Mouse (Mus musculus): ENCODE data around the gene Fcgr1. TPM values are rescaled to one million over a fixed set of nuclear protein-coding genes. Genes with fewer than 3 reads are reported as not detected.

The Fcgr1 gene
- total and polyA plus RNA-seq, 2 experiments from 2014 or later = 1.5 to 3.0 TPM

DNA sequence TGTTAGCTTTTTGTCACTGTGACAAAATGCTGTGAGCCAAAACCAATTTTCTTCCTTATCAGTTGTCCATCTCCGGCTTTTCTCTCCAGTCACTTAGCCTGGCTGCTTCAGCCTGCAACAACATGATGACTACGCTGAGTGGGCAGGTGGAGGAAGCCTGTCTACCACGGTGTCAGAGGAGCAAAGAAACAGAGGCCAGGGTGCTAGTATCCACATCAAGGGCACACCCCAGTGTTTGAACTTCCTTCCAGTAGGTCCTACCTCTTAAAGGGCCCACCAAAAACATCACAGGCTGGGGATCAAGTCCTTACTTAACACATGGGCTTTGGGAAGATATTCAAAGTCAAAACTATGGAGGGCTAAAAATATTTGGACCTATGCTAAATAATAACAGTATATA lies 15.7 kb upstream of the Fcgr1 start:
- H3K27ac ChIP-seq (ENCODE audit: low read depth) = no peak overlapping the region
- DNase-seq (ENCODE audit: low spot score) (no peak), ATAC-seq (ENCODE audit: insufficient read depth, low read depth) (no peak)
- TF ChIP-seq EP300 (IDR thresholded peaks at IDR 0.05; ENCODE audit: low read depth) (no peak), CTCF (IDR thresholded peaks at IDR 0.05; ENCODE audit: low read depth) (no peak)
- H3K4me2 ChIP-seq (ENCODE audit: low read depth, low read length) = no peak overlapping the region
- H3K9me3 ChIP-seq (replicated peaks; ENCODE audit: control insufficient read depth, low read length) = no peaks in the 10 kb centered on the region
- 48% methylated on average over 3 of the region's 3 CpGs for WGBS
- no peaks in the 10 kb centered on the region for H3K36me3 ChIP-seq (replicated peaks; ENCODE audit: control insufficient read depth, insufficient read depth, low read length)
- no peaks in the 10 kb centered on the region for H3K27me3 ChIP-seq (ENCODE audit: control insufficient read depth, insufficient read depth, low read length)
- no peaks in the 10 kb centered on the region for H3K4me1 ChIP-seq (ENCODE audit: control insufficient read depth, insufficient read depth)
- H3K9ac ChIP-seq (replicated peaks; ENCODE audit: low read depth, low read length) = no peak overlapping the region
- no peak overlapping the region for H3K4me3 ChIP-seq (ENCODE audit: low read depth, low read length)

DNA sequence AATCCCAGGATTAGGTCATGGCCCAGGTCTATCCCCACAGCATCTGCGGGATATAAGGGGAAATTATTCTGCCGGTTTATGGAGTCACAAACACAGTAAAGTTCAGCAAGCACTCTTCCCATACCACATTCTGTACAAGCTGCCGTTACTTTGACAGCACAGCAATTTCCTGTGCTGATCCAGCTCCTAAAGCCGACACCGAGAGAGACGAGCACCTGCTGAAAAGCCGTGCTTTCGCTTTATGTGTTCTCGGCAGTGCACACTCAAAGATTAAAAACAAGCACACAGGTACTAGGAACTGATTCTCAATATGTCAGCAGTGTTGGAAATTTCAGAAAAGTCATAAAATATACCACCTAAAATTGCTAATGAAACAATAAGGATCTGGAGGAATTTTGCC lies 12.7 kb upstream of the Fcgr1 start:
- H3K4me2 ChIP-seq (ENCODE audit: low read depth, low read length) = no peak overlapping the region
- no peaks in the 10 kb centered on the region for H3K4me1 ChIP-seq (ENCODE audit: control insufficient read depth, insufficient read depth)
- TF ChIP-seq CTCF (IDR thresholded peaks at IDR 0.05; ENCODE audit: low read depth) = no peak
- no peak for TF ChIP-seq EP300 (IDR thresholded peaks at IDR 0.05; ENCODE audit: low read depth)
- ATAC-seq (ENCODE audit: insufficient read depth, low read depth) = no peak
- DNase-seq (ENCODE audit: low spot score) = no peak
- H3K4me3 ChIP-seq (ENCODE audit: low read depth, low read length) = no peak overlapping the region
- H3K9ac ChIP-seq (replicated peaks; ENCODE audit: low read depth, low read length) = no peak overlapping the region
- no peaks in the 10 kb centered on the region for H3K9me3 ChIP-seq (replicated peaks; ENCODE audit: control insufficient read depth, low read length)
- H3K27ac ChIP-seq (ENCODE audit: low read depth) = no peak overlapping the region
- 66% methylated on average over 9 of the region's 9 CpGs for WGBS
- peaks cover 6% of the 10 kb centered on the region for H3K27me3 ChIP-seq (ENCODE audit: control insufficient read depth, insufficient read depth, low read length)
- no peaks in the 10 kb centered on the region for H3K36me3 ChIP-seq (replicated peaks; ENCODE audit: control insufficient read depth, insufficient read depth, low read length)

DNA sequence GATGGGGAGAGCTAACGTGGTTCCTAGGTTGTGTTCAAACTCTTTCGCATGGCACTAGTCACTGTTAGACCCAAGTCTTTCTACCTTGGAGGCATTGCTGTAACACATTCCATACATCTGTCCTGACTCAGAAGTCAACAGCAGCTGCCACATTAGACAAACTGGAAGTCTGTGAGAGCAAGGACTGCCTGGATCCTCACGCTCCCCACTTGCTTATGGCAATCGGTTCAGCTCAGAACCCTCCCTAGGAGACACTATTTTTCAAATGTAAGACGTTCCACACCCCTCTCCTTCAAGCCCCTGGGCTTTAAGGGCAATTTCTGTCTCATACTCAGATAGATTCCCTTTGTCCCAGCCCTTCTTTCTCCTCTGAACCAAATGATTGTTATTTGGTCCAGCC lies 8.3 kb upstream of the Fcgr1 start:
- Histone ChIP-seq H3K4me3 (ENCODE audit: low read depth, low read length) (no peak overlapping the region), H3K9ac (replicated peaks; ENCODE audit: low read depth, low read length) (no peak overlapping the region), H3K4me1 (ENCODE audit: control insufficient read depth, insufficient read depth) (no peaks in the 10 kb centered on the region), H3K27me3 (ENCODE audit: control insufficient read depth, insufficient read depth, low read length) (peaks cover 11% of the 10 kb centered on the region), H3K4me2 (ENCODE audit: low read depth, low read length) (no peak overlapping the region), H3K36me3 (replicated peaks; ENCODE audit: control insufficient read depth, insufficient read depth, low read length) (no peaks in the 10 kb centered on the region), H3K9me3 (replicated peaks; ENCODE audit: control insufficient read depth, low read length) (no peaks in the 10 kb centered on the region), H3K27ac (ENCODE audit: low read depth) (no peak overlapping the region)
- TF ChIP-seq EP300 (IDR thresholded peaks at IDR 0.05; ENCODE audit: low read depth) = no peak
- no peak for TF ChIP-seq CTCF (IDR thresholded peaks at IDR 0.05; ENCODE audit: low read depth)
- WGBS = 72% methylated on average over 5 of the region's 5 CpGs
- ATAC-seq (ENCODE audit: insufficient read depth, low read depth) (no peak), DNase-seq (ENCODE audit: low spot score) (no peak)

DNA sequence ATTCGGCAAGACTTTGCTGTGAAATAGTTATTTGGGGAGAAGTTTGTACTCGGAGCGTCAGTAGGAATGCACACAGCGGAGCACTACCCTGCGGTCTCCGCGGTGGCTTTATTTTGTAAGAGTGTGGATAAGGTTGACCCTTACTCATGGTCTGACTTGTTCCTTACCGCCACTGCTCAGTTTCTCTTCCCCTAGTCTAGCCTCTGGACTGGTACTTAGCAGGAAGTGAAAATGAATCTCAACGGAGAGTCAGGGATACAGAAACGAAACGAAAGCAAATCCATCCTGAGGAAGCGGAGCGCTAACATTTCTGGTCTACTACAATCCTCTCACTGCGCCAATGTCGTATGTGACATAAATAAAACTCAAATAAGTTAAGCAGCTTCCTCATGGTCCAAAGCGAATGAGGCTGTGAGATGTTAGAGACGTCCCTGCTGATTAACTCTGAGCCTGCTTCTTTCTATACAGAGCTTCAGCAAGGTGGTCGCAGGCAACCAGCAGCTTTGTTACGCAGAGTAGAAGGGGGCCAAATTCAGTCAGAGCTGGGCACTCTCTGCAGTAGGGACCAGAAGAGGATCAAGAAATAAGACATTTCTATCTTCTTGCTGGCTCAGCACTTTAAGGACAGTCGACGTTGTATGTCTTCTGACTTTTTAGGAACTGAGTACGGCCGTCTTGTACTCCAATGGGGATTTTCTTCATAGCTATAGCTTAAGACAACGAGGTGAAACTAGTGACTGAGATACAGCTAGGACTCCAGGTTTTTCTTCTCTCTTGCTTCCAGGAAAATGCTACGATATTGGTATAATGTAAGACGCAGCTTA lies 7.1 kb upstream of the Fcgr1 start:
- H3K9ac ChIP-seq (replicated peaks; ENCODE audit: low read depth, low read length) = no peak overlapping the region; the same call in 1 of the 2 replicates
- H3K4me1 ChIP-seq (ENCODE audit: control insufficient read depth, insufficient read depth) = no peaks in the 10 kb centered on the region
- H3K36me3 ChIP-seq (replicated peaks; ENCODE audit: control insufficient read depth, insufficient read depth, low read length) = no peaks in the 10 kb centered on the region
- ATAC-seq (ENCODE audit: insufficient read depth, low read depth) (no peak; the same call in 1 of the 2 replicates), DNase-seq (ENCODE audit: low spot score) (no peak)
- peak overlapping the region; percentile 44 for H3K4me3 ChIP-seq (ENCODE audit: low read depth, low read length)
- 59% methylated on average over 26 of the region's 26 CpGs for WGBS
- H3K27me3 ChIP-seq (ENCODE audit: control insufficient read depth, insufficient read depth, low read length) = peaks cover 11% of the 10 kb centered on the region
- H3K27ac ChIP-seq (ENCODE audit: low read depth) = no peak overlapping the region
- no peak for TF ChIP-seq CTCF (IDR thresholded peaks at IDR 0.05; ENCODE audit: low read depth)
- TF ChIP-seq EP300 (IDR thresholded peaks at IDR 0.05; ENCODE audit: low read depth) = no peak
- no peaks in the 10 kb centered on the region for H3K9me3 ChIP-seq (replicated peaks; ENCODE audit: control insufficient read depth, low read length)
- H3K4me2 ChIP-seq (ENCODE audit: low read depth, low read length) = peak overlapping the region; percentile 55

DNA sequence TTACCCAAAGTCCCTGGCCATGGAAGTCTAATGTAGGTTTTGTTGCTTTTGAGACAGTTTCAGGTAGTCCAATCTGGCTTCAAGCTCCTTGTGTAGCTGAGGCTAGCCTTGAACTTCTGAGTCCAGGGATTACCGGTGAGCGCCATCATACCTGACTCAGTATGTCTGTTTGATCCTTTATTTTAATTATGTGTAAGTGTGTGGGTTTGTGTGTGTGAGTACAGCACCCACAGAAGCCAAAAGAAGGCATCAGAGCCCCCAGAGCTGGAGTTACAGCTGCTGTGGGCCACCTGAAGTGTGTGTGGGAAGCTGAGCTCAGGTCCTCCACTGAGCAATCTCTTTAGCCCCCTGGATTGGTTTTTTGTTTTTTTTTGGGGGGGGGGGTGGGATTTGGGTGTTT lies 5.8 kb upstream of the Fcgr1 start:
- no peak for TF ChIP-seq CTCF (IDR thresholded peaks at IDR 0.05; ENCODE audit: low read depth)
- TF ChIP-seq EP300 (IDR thresholded peaks at IDR 0.05; ENCODE audit: low read depth) = no peak
- peaks cover 11% of the 10 kb centered on the region for H3K27me3 ChIP-seq (ENCODE audit: control insufficient read depth, insufficient read depth, low read length)
- no peak overlapping the region for H3K4me2 ChIP-seq (ENCODE audit: low read depth, low read length)
- H3K9ac ChIP-seq (replicated peaks; ENCODE audit: low read depth, low read length) = no peak overlapping the region
- H3K4me1 ChIP-seq (ENCODE audit: control insufficient read depth, insufficient read depth) = no peaks in the 10 kb centered on the region
- 96% methylated on average over 2 of the region's 2 CpGs for WGBS
- H3K36me3 ChIP-seq (replicated peaks; ENCODE audit: control insufficient read depth, insufficient read depth, low read length) = no peaks in the 10 kb centered on the region
- DNase-seq (ENCODE audit: low spot score) (no peak), ATAC-seq (ENCODE audit: insufficient read depth, low read depth) (no peak)
- no peaks in the 10 kb centered on the region for H3K9me3 ChIP-seq (replicated peaks; ENCODE audit: control insufficient read depth, low read length)
- H3K27ac ChIP-seq (ENCODE audit: low read depth) = no peak overlapping the region
- H3K4me3 ChIP-seq (ENCODE audit: low read depth, low read length) = no peak overlapping the region

DNA sequence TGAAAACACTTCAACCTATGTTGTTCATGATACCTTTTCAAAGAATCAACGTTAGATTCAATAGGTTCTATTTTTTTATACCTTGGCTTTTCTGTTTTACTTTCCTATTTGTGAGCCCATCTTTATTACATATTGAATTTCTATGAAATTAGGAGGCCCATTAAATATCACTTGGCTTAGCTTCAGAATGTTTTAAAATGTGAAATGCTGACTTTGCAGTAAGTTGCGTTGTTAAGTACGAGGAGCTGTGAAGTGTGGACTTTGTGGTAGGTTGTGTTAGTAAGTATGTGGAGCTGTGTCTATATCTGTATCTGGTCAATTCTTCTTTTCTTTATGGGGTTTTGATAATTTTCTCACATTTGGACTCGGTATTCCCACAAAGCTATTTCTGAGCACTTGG lies 4.6 kb upstream of the Fcgr1 start:
- 81% methylated on average over 4 of the region's 4 CpGs for WGBS
- ATAC-seq (ENCODE audit: insufficient read depth, low read depth) (no peak), DNase-seq (ENCODE audit: low spot score) (no peak)
- no peaks in the 10 kb centered on the region for H3K36me3 ChIP-seq (replicated peaks; ENCODE audit: control insufficient read depth, insufficient read depth, low read length)
- H3K27me3 ChIP-seq (ENCODE audit: control insufficient read depth, insufficient read depth, low read length) = peaks cover 11% of the 10 kb centered on the region
- no peak overlapping the region for H3K4me2 ChIP-seq (ENCODE audit: low read depth, low read length)
- TF ChIP-seq EP300 (IDR thresholded peaks at IDR 0.05; ENCODE audit: low read depth) (no peak), CTCF (IDR thresholded peaks at IDR 0.05; ENCODE audit: low read depth) (no peak)
- H3K9ac ChIP-seq (replicated peaks; ENCODE audit: low read depth, low read length) = no peak overlapping the region
- no peaks in the 10 kb centered on the region for H3K4me1 ChIP-seq (ENCODE audit: control insufficient read depth, insufficient read depth)
- no peaks in the 10 kb centered on the region for H3K9me3 ChIP-seq (replicated peaks; ENCODE audit: control insufficient read depth, low read length)
- no peak overlapping the region for H3K4me3 ChIP-seq (ENCODE audit: low read depth, low read length)
- H3K27ac ChIP-seq (ENCODE audit: low read depth) = no peak overlapping the region

Data from heart, postnatal 0 days (tissue).